22 mouse cellular contexts compared by ENCODE assay signal in the genomic region with DNA sequence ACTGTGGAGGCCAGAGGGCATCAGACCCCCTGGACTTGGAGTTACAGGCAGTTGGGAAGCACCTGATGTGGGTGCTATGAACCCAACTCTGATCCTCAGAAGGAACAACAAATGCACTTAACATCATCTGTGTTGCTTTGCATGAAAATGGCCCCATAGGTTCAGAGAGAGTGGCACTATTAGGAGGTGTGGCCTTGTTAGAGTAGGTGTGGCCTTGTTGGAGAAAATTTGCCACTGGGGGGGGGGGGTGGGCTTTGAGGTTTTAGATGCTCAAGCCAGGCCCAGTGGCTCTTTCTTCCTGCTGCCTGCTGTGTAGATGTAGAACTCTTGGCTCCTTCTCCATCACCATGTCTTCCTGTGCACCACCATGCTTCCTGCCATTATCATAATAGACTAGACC. TPM values are rescaled to one million over a fixed set of nuclear protein-coding genes. Genes with fewer than 3 reads are reported as not detected.
DNase-seq lines count a peak whose midpoint lies in the region; ATAC-seq and TF ChIP-seq lines count a peak whose summit lies in the region.
"Had no signal": no experiment of that assay in that cellular context is flagged by ENCODE, and none has a peak within 500 bp of the region (broad histone marks: within the 10 kb centered on the region; RNA-seq: fewer than 3 reads in every experiment).

No protein-coding gene starts in this region.

- H3K9ac ChIP-seq in liver, embryonic 16.5 days (ENCODE audit: low read depth, low read length) = no peak overlapping the region
- no peak overlapping the region for H3K9ac ChIP-seq in liver, embryonic 11.5 days (ENCODE audit: low read depth, low read length)
- H3K9ac ChIP-seq in CH12.LX (ENCODE audit: insufficient read depth, low read depth) (no peak overlapping the region), ES-Bruce4 (ENCODE audit: low read depth, poor library complexity, severe bottlenecking) (no peak overlapping the region)
- no peak overlapping the region for H3K9ac ChIP-seq in kidney, embryonic 14.5 days (ENCODE audit: low read depth, low read length)
- H3K9ac ChIP-seq: forebrain, embryonic 13.5 days; forebrain, postnatal 0 days; heart, embryonic 13.5 days; hindbrain, embryonic 12.5 days; intestine, embryonic 15.5 days had no signal

- ATAC-seq in liver, embryonic 16.5 days (ENCODE audit: low read depth) = no peak
- no peak for ATAC-seq in liver, embryonic 11.5 days (replicated peaks; ENCODE audit: low FRiP score)
- no peak for ATAC-seq in kidney, embryonic 14.5 days (ENCODE audit: low FRiP score, low TSS enrichment)
- ATAC-seq: intestine, embryonic 15.5 days had no signal

- H3K9me3 ChIP-seq in liver, embryonic 16.5 days (replicated peaks; ENCODE audit: control insufficient read depth, low read length) = no peaks in the 10 kb centered on the region
- no peaks in the 10 kb centered on the region for H3K9me3 ChIP-seq in liver, embryonic 11.5 days (ENCODE audit: control insufficient read depth, low read length)
- H3K9me3 ChIP-seq in CH12.LX (replicated peaks; ENCODE audit: low read length) (no peaks in the 10 kb centered on the region), ES-Bruce4 (replicated peaks; ENCODE audit: control insufficient read depth, insufficient read depth, low read length, poor library complexity, severe bottlenecking) (no peaks in the 10 kb centered on the region)
- no peaks in the 10 kb centered on the region for H3K9me3 ChIP-seq in kidney, embryonic 14.5 days (ENCODE audit: control insufficient read depth, low read length)
- H3K9me3 ChIP-seq: embryonic facial prominence, embryonic 10.5 days; forebrain, embryonic 13.5 days; heart, embryonic 13.5 days; hindbrain, embryonic 12.5 days; intestine, embryonic 15.5 days had no signal

- 0 out of 2 replicates have a peak overlapping the region, but pooled peaks have one; percentile 47 for H3K4me2 ChIP-seq in liver, embryonic 16.5 days (ENCODE audit: low read depth, low read length)
- no peak overlapping the region; the same call in 1 of the 2 replicates for H3K4me2 ChIP-seq in liver, embryonic 11.5 days
- H3K4me2 ChIP-seq in CH12.LX (ENCODE audit: insufficient read depth, low read depth, poor library complexity, severe bottlenecking) = peak overlapping the region; percentile 75
- H3K4me2 ChIP-seq in kidney, embryonic 14.5 days (replicated peaks; ENCODE audit: low read depth, low read length) = no peak overlapping the region

- H3K27ac ChIP-seq in liver, embryonic 16.5 days (ENCODE audit: low read length) = no peak overlapping the region
- H3K27ac ChIP-seq in liver, embryonic 11.5 days (ENCODE audit: low read depth, low read length) = no peak overlapping the region
- H3K27ac ChIP-seq in CH12.LX (ENCODE audit: insufficient read depth, low read depth) (no peak overlapping the region), ES-Bruce4 (ENCODE audit: insufficient read depth, low read length) (peak overlapping the region; percentile 41; the same call in 1 of the 2 replicates)
- H3K27ac ChIP-seq in kidney, embryonic 14.5 days (ENCODE audit: low read depth, low read length) = no peak overlapping the region
- H3K27ac ChIP-seq: forebrain, embryonic 13.5 days; gastrocnemius, adult 2 months; heart, embryonic 13.5 days; intestine, embryonic 15.5 days had no signal

- H3K27me3 ChIP-seq in liver, embryonic 16.5 days (ENCODE audit: control insufficient read depth, insufficient read depth, low read depth, low read length) = no peaks in the 10 kb centered on the region; the same call in 1 of the 2 replicates
- no peaks in the 10 kb centered on the region for H3K27me3 ChIP-seq in liver, embryonic 11.5 days (replicated peaks; ENCODE audit: control insufficient read depth, insufficient read depth, low read length)
- H3K27me3 ChIP-seq in CH12.LX (replicated peaks) = no peaks in the 10 kb centered on the region
- no peaks in the 10 kb centered on the region for H3K27me3 ChIP-seq in ES-Bruce4 (ENCODE audit: control insufficient read depth, insufficient read depth, low read length, poor library complexity, severe bottlenecking)
- no peaks in the 10 kb centered on the region for H3K27me3 ChIP-seq in kidney, embryonic 14.5 days (ENCODE audit: control insufficient read depth, insufficient read depth, low read length)
- H3K27me3 ChIP-seq: heart, embryonic 13.5 days; hindbrain, embryonic 12.5 days; intestine, embryonic 15.5 days had no signal

- DNase-seq in liver, embryonic 11.5 days (ENCODE audit: low spot score) = no peak
- DNase-seq in CH12.LX (ENCODE audit: extremely low read depth) = no peak
- DNase-seq in ZHBTc4 (ENCODE audit: low read depth, low spot score) = peak; percentile 48
- no peak for DNase-seq in frontal cortex, postnatal 10 days (ENCODE audit: low spot score in 2 of 2)
- DNase-seq: adrenal gland, adult 2 months; adrenal gland, postnatal 25 days; B cell, adult 2 months; cerebellum, adult 2 months; cerebellum, postnatal 10 days; forebrain, postnatal 0 days; gastrocnemius, adult 2 months; gastrocnemius, postnatal 25 days; heart, postnatal 4 days had no signal

- TF ChIP-seq CTCF in CH12.LX (conservative IDR thresholded peaks at IDR 0.05 in 1 of 2, IDR thresholded peaks at IDR 0.05 in 1 of 2; ENCODE audit: low read depth in 2 of 2, low read length in 2 of 2) = no peak
- TF ChIP-seq CTCF in ES-Bruce4 (IDR thresholded peaks at IDR 0.05; ENCODE audit: low read depth, low read length) = no peak

- H3K36me3 ChIP-seq in liver, embryonic 16.5 days (ENCODE audit: control insufficient read depth, insufficient read depth) = no peaks in the 10 kb centered on the region
- no peaks in the 10 kb centered on the region for H3K36me3 ChIP-seq in liver, embryonic 11.5 days (ENCODE audit: control insufficient read depth, insufficient read depth, low read length)
- H3K36me3 ChIP-seq in CH12.LX (replicated peaks in 1 of 2; ENCODE audit: control insufficient read depth in 1 of 2, insufficient read depth in 1 of 2, low read length in 1 of 2) (no peaks in the 10 kb centered on the region), ES-Bruce4 (ENCODE audit: control insufficient read depth, insufficient read depth, low read length, poor library complexity, severe bottlenecking) (no peaks in the 10 kb centered on the region)
- no peaks in the 10 kb centered on the region for H3K36me3 ChIP-seq in kidney, embryonic 14.5 days (ENCODE audit: control insufficient read depth, insufficient read depth, low read length)
- H3K36me3 ChIP-seq: embryonic facial prominence, embryonic 10.5 days; heart, embryonic 13.5 days; hindbrain, embryonic 12.5 days; intestine, embryonic 15.5 days had no signal

- peaks cover 1% of the 10 kb centered on the region for H3K4me1 ChIP-seq in liver, embryonic 16.5 days (ENCODE audit: control insufficient read depth, low read depth, low read length)
- H3K4me1 ChIP-seq in liver, embryonic 11.5 days (replicated peaks; ENCODE audit: control insufficient read depth, insufficient read depth, low read length) = 0 out of 2 replicates have a peak, but pooled peaks cover 1% of the 10 kb centered on the region
- H3K4me1 ChIP-seq in CH12.LX (ENCODE audit: control insufficient read depth in 1 of 2, insufficient read depth in 2 of 2) (peaks cover 14 to 42% of the 10 kb centered on the region in 2 experiments), ES-Bruce4 (ENCODE audit: control insufficient read depth, insufficient read depth, low read length) (peaks cover 2% of the 10 kb centered on the region)
- H3K4me1 ChIP-seq in kidney, embryonic 14.5 days (ENCODE audit: control insufficient read depth, insufficient read depth, low read length) = no peaks in the 10 kb centered on the region
- H3K4me1 ChIP-seq: intestine, embryonic 15.5 days had no signal

- TF ChIP-seq EP300 in CH12.LX (IDR thresholded peaks at IDR 0.05; ENCODE audit: low read length) (no peak), ES-Bruce4 (IDR thresholded peaks at IDR 0.05; ENCODE audit: insufficient read depth, low read depth, low read length) (no peak)

- dilution Hi-C loops in CH12.LX (cut with MboI; ENCODE audit: extremely low pct_ligation_motif_present, extremely low pct_unique_long_range_greater_than_20kb, low sequenced_read_pairs) = no loop called here

- in situ Hi-C loops in CH12.LX (cut with MboI; ENCODE audit: low pct_ligation_motif_present, low pct_unique_long_range_greater_than_20kb, low sequenced_read_pairs) = no loop called here

- no peak for TF ChIP-seq RAD21 in CH12.LX (IDR thresholded peaks at IDR 0.05; ENCODE audit: low read depth, low read length)

- TF ChIP-seq POLR2A in CH12.LX (IDR thresholded peaks at IDR 0.05; ENCODE audit: low read depth, low read length) (no peak), ES-Bruce4 (IDR thresholded peaks at IDR 0.05; ENCODE audit: insufficient read depth, low read length) (no peak)

- H3K4me3 ChIP-seq in liver, embryonic 16.5 days (ENCODE audit: low read depth, low read length) = no peak overlapping the region
- H3K4me3 ChIP-seq in liver, embryonic 11.5 days (ENCODE audit: low read depth, low read length) = no peak overlapping the region
- H3K4me3 ChIP-seq in CH12.LX (replicated peaks in 1 of 3; ENCODE audit: low read depth in 2 of 3, low read length in 2 of 3, poor library complexity in 1 of 3) = no peak overlapping the region
- no peak overlapping the region for H3K4me3 ChIP-seq in ES-Bruce4 (ENCODE audit: low read depth, low read length)
- no peak overlapping the region for H3K4me3 ChIP-seq in kidney, embryonic 14.5 days (ENCODE audit: low read length)
- H3K4me3 ChIP-seq: forebrain, embryonic 13.5 days; heart, embryonic 13.5 days; intestine, embryonic 15.5 days had no signal

- H3K79me2 ChIP-seq in CH12.LX (replicated peaks; ENCODE audit: control insufficient read depth, extremely low read depth, insufficient read depth, poor library complexity, severe bottlenecking) = no peaks in the 10 kb centered on the region; the same call in 1 of the 2 replicates

TF ChIP-seq in CH12.LX, 34 proteins besides CTCF, POLR2A, EP300 and RAD21:
- TF ChIP-seq ZMIZ1 (IDR thresholded peaks at IDR 0.05; ENCODE audit: low read depth, low read length) (no peak), MAZ (IDR thresholded peaks at IDR 0.05; ENCODE audit: low read depth, low read length) (no peak), USF2 (conservative IDR thresholded peaks at IDR 0.05; ENCODE audit: low read depth, low read length) (no peak), SMC3 (IDR thresholded peaks at IDR 0.05; ENCODE audit: low read depth, low read length) (no peak)
TF ChIP-seq in CH12.LX: peak in this region for 0.

RNA-seq across cellular contexts. Expression of gene Slc1a3, which starts 5.1 kb away (rescaled TPM):
- 0.18 and 0.47 TPM in 2 replicates for polyA plus RNA-seq in liver, embryonic 16.5 days (2015; fragmentation: Nextera tagmentation; extraction: Ambion mirVana)
- polyA plus RNA-seq in liver, embryonic 11.5 days (2014; fragmentation: Nextera tagmentation; extraction: Ambion mirVana) = 7.3 and 9.0 TPM in 2 replicates
- total RNA-seq in CH12.LX (2012; rRNA removed) (9.9 and 12.6 TPM in 2 replicates), CH12.LX (2014; rRNA removed) (6.5 and 8.2 TPM in 2 replicates)
- polyA plus RNA-seq in CH12.LX (2012; ENCODE audit: insufficient read length, low read depth) (3.7 and 4.5 TPM in 2 replicates), ES-Bruce4 (2011; ENCODE audit: insufficient read depth, insufficient read length, low read depth, missing spikeins) (21.7 and 25.4 TPM in 2 replicates)
- polyA plus RNA-seq in kidney, embryonic 14.5 days (2014; fragmentation: Nextera tagmentation; extraction: Ambion mirVana) = 14.7 and 16.8 TPM in 2 replicates
- total RNA-seq: MEL had no signal

Comparison
In these comparisons a context has a peak if more than half of its experiments do, and no peak if none do; other contexts are left out.
1. H3K4me2 ChIP-seq: peak in liver, embryonic 16.5 days (single experiment) and CH12.LX (single experiment); none in liver, embryonic 11.5 days (single experiment) and kidney, embryonic 14.5 days (single experiment).